Mouse (Mus musculus) gastrocnemius, postnatal 10 days (tissue): ENCODE results near the gene Olfr56. TPM values are rescaled to one million over a fixed set of nuclear protein-coding genes. Genes with fewer than 3 reads are reported as not detected.
A peak's percentile ranks its signal among the peaks of the same experiment; 100 is the strongest.

Experiments
- DNase-seq: peaks from one replicate; pipeline ENCODE4 v3.0.0; 2021; ENCODE audit warnings: mixed read lengths
- total RNA-seq, 2 experiments: library from RNA; stranded (reverse); gene quantifications; 2 replicates each; pipeline ENCODE4 v1.2.3; 2021

Olfr56 gene
- total RNA-seq, 2 experiments from 2014 or later: 0.12 to 0.16 TPM

DNA sequence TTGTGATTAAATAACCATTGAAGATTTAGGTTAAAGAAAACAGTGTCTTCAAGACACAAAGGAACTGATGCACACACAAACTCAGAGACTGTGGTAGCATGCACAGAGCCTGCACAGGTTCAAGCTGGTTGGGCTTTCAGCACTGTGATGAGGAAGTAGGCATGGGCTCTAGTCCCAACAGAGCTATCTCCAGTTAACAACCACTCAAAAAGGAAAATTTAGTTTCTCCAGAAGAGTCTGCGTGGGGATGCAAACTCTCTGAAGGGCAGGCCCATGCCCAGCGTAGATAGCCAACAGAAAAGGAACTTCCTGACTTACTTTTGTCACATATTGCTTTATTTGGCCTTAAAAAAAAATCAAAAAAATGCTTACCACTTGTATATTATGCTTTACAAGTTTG, 114.1 kb downstream of the Olfr56 start:
- DNase-seq: no peak

GRCm38 (mm10) chr11:49093861-49094660, 115.4 kb downstream of the Olfr56 start:
- no peak for DNase-seq

DNA sequence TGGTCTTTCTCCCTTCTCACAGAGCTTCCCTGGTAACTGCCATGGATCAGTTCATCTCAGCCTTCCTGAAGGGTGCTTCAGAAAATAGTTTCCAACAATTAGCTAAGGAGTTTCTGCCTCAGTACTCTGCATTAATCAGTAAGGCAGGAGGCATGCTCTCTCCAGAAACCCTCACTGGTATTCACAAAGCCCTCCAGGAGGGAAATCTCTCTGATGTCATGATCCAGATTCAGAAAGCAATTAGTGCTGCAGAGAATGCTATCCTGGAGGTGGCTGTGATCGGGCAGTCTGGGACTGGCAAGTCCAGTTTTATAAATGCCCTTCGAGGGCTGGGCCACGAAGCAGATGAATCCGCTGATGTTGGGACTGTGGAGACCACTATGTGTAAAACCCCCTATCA, 116.7 kb downstream of the Olfr56 start:
- DNase-seq: no peak

GRCm38 (mm10) chr11:49100409-49100808, 121.7 kb downstream of the Olfr56 start:
- DNase-seq: no peak

GRCm38 (mm10) chr11:49101500-49101899, 122.8 kb downstream of the Olfr56 start:
- DNase-seq: no peak

DNA sequence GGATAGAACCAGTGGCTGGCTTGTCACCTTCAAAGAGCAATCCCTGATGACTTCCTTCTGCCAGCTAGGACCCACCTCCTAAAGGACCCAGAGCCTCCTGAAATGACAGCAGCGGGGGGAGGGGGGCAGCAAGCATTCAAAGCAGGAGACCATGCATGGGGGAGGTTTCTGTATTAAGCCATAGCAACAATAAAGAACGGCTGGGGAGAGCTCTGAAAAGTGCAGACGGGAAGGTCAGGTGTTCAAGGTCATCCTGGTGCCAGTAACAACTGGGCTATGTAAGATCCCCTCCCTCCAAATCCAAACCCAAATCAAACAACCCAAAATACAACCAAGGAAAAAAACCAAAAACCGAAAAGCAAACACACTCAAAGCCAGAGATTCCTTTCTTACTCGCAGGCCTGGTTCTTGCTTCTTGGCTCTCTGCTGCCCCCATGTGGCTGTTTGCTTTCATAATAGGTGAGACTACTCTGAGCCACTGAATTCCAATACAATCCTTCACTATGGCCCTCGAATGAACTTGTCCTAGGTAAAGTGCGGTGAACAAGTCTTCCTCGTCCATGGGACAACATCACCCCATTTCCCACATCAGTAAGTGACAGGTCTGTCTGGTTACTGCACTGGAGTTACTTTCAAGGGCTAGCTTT, 124.5 kb downstream of the Olfr56 start:
- DNase-seq: peak; percentile 93

DNA sequence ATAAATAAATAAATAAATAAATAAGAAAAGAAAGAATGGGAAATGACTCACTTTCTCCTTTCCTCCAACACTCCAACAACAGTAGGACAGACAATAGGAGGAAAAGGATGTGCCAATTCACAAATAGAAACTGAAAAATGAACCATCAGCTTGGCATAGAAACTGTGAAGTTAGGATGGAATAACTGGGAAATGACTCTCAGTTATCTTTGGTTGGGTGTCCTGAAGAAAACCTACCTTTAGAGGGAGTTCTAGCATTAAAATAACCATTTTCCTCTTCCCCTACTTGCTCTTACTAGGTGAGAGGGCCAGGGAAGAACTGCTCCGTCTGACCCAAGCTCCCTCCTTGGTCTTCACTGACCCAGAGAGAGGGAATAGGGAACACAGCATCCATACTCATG, 127.1 kb downstream of the Olfr56 start:
- no peak for DNase-seq

- no peak for DNase-seq
These were observed 129.2 kb downstream of the Olfr56 start for GRCm38 (mm10) chr11:49107650-49108537.

DNA sequence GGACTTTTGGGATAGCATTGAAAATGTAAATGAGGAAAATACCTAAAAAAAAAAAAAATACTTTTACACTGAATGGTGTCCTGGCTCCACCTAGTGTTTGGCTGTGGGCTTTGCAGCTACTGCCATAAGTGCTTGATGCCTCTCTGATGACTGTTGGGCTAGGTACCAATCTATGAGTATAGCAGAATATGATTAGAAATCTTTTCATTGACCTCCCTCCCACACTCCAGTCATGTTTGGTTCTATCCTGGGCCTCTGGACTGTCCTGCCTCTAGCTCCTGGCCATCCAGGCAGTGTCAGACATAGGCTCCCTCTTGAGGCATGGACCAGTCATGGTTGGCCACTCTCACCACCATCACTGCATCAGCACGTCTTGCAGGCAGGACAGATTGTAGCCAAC, 130.1 kb downstream of the Olfr56 start:
- DNase-seq: no peak

DNA sequence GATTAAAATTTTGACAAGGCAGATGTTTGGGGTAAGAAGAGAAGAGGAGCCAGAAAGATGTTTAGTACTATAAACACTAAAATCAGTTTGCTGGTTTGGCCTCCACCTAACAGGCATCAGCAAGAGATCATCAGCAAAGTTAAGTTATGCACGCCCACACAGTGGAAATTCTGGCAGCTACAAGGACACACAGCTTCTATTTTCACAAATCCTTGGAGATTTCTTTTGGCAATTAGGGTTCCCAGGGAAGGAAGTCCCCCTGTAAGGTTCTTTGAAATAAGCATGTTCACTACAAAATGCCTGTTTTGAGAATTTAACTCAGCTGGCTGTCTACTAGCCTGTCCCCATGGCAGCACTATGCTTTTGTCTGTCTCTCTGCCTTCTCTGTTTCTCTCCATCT, 132.3 kb downstream of the Olfr56 start:
- DNase-seq: no peak

GRCm38 (mm10) chr11:49112624-49113219, 134.0 kb downstream of the Olfr56 start:
- DNase-seq: no peak

GRCm38 (mm10) chr11:49114158-49114557, 135.5 kb downstream of the Olfr56 start:
- DNase-seq: no peak

DNA sequence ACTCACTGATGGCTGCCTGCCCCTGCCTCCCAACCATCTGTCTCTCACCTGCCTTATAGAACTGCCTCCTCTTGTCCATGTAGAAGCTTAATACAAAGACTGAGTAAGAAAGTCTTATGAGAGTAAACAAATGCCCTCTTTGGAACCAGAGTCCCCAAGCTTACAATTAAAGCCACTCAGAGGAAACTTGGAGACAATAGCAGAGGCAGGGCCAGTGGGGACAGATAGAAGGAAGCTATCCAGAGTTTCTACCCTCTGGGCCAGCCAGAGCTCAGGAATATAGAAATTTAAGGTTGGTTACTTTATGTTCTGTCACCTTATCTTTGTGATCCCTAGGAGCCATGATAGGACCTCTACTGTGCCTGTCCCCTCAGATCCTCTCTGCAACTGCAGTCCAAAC, 136.1 kb downstream of the Olfr56 start, which contains the start of gene Olfr1396:
Olfr1396 (minus strand) TSS at position 101 of the 400 bp plus-strand sequence.
- DNase-seq: no peak

DNA sequence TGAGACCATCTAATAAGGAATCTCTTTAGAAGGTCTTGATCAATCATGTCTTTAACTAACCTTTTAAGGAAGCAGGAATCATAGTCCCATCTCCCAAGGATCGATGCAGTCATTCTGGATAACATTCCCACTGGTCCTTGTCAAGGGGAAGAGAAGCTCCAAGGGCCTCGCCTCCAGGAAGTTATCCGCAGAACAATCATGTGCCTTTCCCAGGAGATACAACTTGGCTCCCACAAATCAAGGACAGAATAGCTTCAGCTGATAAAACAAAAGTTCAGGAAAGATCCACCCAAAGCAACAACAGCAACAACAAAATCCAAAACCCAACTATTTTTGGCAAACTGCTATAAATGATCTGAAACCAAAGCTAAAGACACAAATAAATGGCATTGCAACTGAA, 140.9 kb downstream of the Olfr56 start:
- DNase-seq: no peak

DNA sequence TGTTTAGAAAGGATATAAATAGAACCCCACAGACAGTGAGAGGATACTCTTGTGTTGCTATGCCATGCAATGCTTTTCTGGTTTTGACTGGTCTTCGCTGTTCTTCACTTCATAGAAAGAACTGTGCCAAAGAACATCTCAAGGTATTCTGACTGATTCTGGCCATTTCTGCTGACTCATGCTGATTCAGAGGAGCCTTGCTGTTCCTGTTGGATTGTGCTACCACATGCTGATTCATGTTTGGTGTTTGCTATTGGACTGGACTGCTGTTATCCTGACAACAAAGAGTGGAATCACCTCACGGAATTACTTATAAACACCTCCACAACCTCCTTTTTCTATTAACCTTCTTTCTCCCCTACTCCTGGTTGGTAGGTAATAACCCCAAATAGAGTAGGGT, 145.5 kb downstream of the Olfr56 start:
- DNase-seq: no peak

DNA sequence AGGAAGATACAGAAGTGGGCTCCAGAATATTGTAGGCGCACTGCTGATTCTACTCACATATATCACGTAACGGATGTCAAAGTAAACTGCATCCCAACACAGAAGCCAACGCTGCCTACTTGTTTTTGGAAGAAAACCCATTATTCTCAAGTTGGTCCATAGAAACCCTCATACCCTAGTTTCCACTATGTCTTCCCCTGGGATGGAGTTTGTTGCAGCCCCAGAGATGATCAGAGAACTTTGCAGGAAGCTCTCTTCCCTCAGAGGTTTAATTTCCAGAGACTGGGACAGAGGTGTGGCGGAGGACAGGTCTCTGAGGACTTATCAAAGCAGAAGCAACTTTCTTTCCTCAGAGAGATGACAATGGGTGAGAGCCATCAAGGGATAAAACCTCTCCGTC, 163.3 kb downstream of the Olfr56 start, which contains the start of gene Olfr1395:
Olfr1395 (plus strand) TSS at position 301 of the 400 bp plus-strand sequence.
- DNase-seq: no peak

DNA sequence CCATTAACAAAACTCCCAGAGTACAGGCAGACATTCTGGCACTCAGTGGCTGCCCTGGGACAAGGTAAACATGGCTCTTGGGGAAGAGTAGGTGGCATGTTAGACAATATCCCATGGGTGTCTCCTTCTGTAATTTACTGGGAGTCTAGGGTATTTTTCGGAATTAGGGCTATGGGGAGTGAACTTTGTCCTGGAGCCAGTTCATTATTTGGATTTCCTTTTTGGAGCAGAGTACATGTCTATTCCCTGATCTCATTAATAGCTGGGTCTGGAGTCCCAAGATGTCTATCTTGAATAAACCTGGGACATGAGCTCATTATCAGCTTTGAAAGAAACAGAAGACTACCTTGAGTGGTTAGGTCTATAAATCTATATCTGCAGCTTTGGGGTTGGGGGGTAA, 175.4 kb downstream of the Olfr56 start, which contains the start of gene Olfr1394:
Olfr1394 (plus strand) TSS at position 301 of the 400 bp plus-strand sequence.
- no peak for DNase-seq

GRCm38 (mm10) chr11:49156821-49157814, 178.4 kb downstream of the Olfr56 start:
- no peak for DNase-seq

DNA sequence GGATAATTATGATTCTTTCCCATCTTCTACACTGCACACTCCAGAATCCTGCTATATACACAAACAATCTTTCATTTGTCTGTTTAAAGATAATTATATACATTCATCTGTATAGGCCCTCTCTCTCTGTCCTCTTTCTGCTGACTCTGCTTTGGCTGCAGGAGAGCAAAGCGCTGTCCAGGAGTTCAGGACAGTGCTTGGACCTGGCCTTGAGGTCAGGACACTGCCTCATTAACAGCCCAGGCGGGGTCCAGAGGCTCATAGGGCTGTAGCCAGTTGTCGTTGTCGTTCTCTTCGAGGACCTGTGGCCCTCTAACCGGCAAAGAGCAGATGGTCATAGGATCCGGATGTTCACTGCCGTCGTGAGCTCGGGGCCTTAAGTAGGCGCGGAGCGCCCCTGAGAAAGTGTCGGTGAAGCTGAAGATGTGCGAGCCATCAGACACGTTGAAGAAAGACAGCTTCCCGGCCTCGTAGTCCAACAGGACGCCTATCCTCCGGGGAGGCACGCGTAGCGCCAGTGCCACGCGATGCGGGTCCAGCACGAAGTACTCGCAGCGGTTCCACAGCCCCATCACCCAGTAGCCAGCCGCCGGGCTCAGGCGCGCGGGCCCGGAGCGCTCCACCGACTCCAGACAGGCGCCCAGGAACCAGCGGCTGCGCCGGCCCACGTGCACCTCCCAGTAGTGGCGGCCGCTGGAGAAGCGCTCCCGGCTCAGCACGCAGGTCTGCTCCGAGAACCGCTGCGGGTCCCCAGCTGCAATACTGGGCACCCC, 190.3 kb downstream of the Olfr56 start:
- peak; percentile 14 for DNase-seq

DNA sequence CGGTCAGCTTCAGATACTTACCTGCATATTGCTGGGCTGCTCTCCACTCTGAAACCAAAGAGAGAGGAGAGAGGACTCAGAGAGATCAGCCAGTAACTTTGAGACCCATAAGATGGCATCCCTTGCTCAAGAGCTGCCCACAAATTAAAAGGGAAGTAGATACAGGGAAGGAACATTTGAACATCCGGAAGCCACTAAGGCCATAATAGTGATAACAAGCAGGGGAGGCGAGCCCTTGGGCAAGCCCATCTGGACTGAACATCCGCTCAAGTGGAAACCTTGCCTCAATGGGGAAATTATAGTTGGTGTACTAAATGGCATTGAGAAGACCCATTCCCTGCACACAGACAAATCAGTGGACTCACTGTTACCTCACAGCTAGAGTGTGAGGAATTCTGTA, 191.9 kb downstream of the Olfr56 start:
- DNase-seq: no peak
